Mouse (Mus musculus): ENCODE data around the gene Arsg. TPM values are rescaled to one million over a fixed set of nuclear protein-coding genes. Genes with fewer than 3 reads are reported as not detected.

Arsg gene
- total and polyA plus RNA-seq, 2 experiments from 2014 or later: 4.3 TPM

DNA sequence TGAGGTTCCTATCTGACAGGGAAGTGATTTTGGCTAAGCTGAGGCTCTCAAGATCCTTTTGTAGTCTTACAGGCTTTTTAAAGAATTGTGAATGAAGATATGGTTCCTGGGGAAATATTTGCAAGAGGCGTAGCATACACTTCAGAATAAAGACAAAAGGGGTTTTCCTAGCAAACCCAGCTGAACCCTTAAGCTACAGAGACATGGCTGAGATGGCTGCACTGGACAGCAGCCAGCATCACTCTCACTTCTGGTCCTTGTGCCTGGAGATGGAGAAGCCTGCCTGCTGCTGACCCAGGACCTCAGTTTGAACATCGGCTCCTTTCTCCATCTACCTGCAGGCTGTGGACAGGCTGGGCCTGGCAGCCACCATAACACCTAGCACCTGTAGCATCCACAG, 101.4 kb downstream of the Arsg start:
- Histone ChIP-seq H3K4me3 (ENCODE audit: low read depth, low read length) (no peak overlapping the region), H3K9ac (replicated peaks; ENCODE audit: low read depth, low read length) (no peak overlapping the region), H3K27me3 (ENCODE audit: control insufficient read depth, insufficient read depth, low read length) (no peaks in the 10 kb centered on the region), H3K4me1 (ENCODE audit: control insufficient read depth, insufficient read depth) (peaks cover 2% of the 10 kb centered on the region; the same call in 1 of the 2 replicates), H3K27ac (ENCODE audit: low read depth) (no peak overlapping the region), H3K4me2 (ENCODE audit: low read depth, low read length) (no peak overlapping the region), H3K36me3 (replicated peaks; ENCODE audit: control insufficient read depth, insufficient read depth, low read length) (peaks cover 70% of the 10 kb centered on the region), H3K9me3 (replicated peaks; ENCODE audit: control insufficient read depth, low read length) (no peaks in the 10 kb centered on the region)
- DNase-seq (ENCODE audit: low spot score) (no peak), ATAC-seq (ENCODE audit: insufficient read depth, low read depth) (no peak)
- TF ChIP-seq EP300 (IDR thresholded peaks at IDR 0.05; ENCODE audit: low read depth): no peak
- no peak for TF ChIP-seq CTCF (IDR thresholded peaks at IDR 0.05; ENCODE audit: low read depth)
- WGBS: 86% methylated on average over 2 of the region's 2 CpGs

DNA sequence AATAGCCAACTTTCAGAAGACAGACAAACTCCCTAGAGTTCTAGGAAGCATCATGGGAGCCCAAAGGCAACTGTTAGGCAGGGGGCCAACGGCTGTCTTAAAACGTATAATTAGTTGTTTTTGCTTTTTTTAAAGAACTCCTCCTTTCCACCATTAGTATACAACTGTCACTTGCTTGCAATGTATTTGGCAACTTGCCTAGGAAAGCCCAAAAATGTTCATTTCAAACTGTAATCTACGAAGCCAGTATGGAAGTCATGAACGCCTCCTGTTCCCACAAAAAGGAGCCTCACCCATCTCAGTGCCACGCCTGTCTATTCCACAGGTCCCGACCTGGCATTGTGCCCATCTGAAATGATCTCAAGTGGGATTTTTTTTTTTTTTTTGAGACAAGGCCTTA, 102.7 kb downstream of the Arsg start:
- H3K36me3 ChIP-seq (replicated peaks; ENCODE audit: control insufficient read depth, insufficient read depth, low read length): peaks cover 82% of the 10 kb centered on the region
- H3K9me3 ChIP-seq (replicated peaks; ENCODE audit: control insufficient read depth, low read length): no peaks in the 10 kb centered on the region
- DNase-seq (ENCODE audit: low spot score) (no peak), ATAC-seq (ENCODE audit: insufficient read depth, low read depth) (no peak)
- WGBS: 78% methylated on average over 6 of the region's 6 CpGs
- TF ChIP-seq CTCF (IDR thresholded peaks at IDR 0.05; ENCODE audit: low read depth): no peak
- TF ChIP-seq EP300 (IDR thresholded peaks at IDR 0.05; ENCODE audit: low read depth): no peak
- no peak overlapping the region for H3K27ac ChIP-seq (ENCODE audit: low read depth)
- H3K27me3 ChIP-seq (ENCODE audit: control insufficient read depth, insufficient read depth, low read length): no peaks in the 10 kb centered on the region
- no peak overlapping the region for H3K4me3 ChIP-seq (ENCODE audit: low read depth, low read length)
- H3K9ac ChIP-seq (replicated peaks; ENCODE audit: low read depth, low read length): no peak overlapping the region
- no peak overlapping the region for H3K4me2 ChIP-seq (ENCODE audit: low read depth, low read length)
- H3K4me1 ChIP-seq (ENCODE audit: control insufficient read depth, insufficient read depth): no peaks in the 10 kb centered on the region

DNA sequence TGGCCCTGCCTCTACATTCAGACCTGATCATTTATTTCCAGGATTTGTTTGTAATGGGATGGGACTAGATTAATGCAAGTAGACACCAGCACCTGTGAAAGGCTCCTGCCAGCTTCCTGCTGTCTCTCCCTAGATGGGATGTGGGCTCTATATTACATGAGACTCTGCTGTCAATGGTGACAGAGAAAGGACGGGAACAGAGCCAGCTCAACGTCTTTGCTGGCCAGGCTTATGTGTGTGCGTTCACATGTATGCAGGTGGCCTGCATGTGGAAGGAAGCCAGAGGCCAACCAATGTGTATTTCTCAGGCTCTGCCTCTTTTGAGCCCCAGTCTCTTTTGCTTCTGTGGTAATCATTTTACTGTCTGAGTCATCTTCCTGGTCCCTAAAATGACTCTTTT, 105.4 kb downstream of the Arsg start:
- ATAC-seq (ENCODE audit: insufficient read depth, low read depth): no peak
- WGBS: 67% methylated on average over 3 of the region's 3 CpGs

DNA sequence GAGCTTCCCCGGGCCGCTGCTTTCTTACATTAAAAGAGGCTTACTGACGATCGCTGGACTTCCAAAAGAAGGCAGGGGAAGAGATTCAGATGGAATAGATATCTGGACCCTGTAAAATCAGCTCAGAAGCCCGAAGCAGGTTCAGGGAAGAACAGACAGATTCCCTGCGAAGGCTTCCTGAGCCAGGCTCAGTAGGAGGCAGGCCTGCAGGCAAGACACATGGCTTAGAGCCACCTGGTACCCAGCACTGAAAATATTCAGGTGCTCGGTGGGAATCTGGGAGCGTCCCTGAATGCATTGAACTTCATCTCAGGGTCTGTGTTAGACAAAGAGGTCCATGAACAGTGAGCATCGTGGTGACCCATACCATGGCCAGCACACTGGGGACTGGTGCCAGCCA, 106.8 kb downstream of the Arsg start:
- no peak for ATAC-seq (ENCODE audit: insufficient read depth, low read depth)
- Histone ChIP-seq H3K36me3 (replicated peaks; ENCODE audit: control insufficient read depth, insufficient read depth, low read length) (peaks cover 96% of the 10 kb centered on the region), H3K9me3 (replicated peaks; ENCODE audit: control insufficient read depth, low read length) (no peaks in the 10 kb centered on the region), H3K4me1 (ENCODE audit: control insufficient read depth, insufficient read depth) (no peaks in the 10 kb centered on the region), H3K27ac (ENCODE audit: low read depth) (no peak overlapping the region), H3K9ac (replicated peaks; ENCODE audit: low read depth, low read length) (no peak overlapping the region), H3K4me2 (ENCODE audit: low read depth, low read length) (no peak overlapping the region), H3K4me3 (ENCODE audit: low read depth, low read length) (no peak overlapping the region), H3K27me3 (ENCODE audit: control insufficient read depth, insufficient read depth, low read length) (no peaks in the 10 kb centered on the region)
- DNase-seq (ENCODE audit: low spot score): no peak
- no peak for TF ChIP-seq EP300 (IDR thresholded peaks at IDR 0.05; ENCODE audit: low read depth)
- no peak for TF ChIP-seq CTCF (IDR thresholded peaks at IDR 0.05; ENCODE audit: low read depth)
- WGBS: 95% methylated on average over 9 of the region's 9 CpGs

More for the DNA sequence above, 105.4 kb downstream of the Arsg start:
- DNase-seq (ENCODE audit: low spot score): no peak
- Histone ChIP-seq H3K27ac (ENCODE audit: low read depth) (no peak overlapping the region), H3K4me3 (ENCODE audit: low read depth, low read length) (no peak overlapping the region), H3K27me3 (ENCODE audit: control insufficient read depth, insufficient read depth, low read length) (no peaks in the 10 kb centered on the region), H3K36me3 (replicated peaks; ENCODE audit: control insufficient read depth, insufficient read depth, low read length) (peaks cover 95% of the 10 kb centered on the region), H3K4me2 (ENCODE audit: low read depth, low read length) (no peak overlapping the region), H3K9ac (replicated peaks; ENCODE audit: low read depth, low read length) (no peak overlapping the region), H3K4me1 (ENCODE audit: control insufficient read depth, insufficient read depth) (no peaks in the 10 kb centered on the region), H3K9me3 (replicated peaks; ENCODE audit: control insufficient read depth, low read length) (no peaks in the 10 kb centered on the region)
- TF ChIP-seq CTCF (IDR thresholded peaks at IDR 0.05; ENCODE audit: low read depth) (no peak), EP300 (IDR thresholded peaks at IDR 0.05; ENCODE audit: low read depth) (no peak)

DNA sequence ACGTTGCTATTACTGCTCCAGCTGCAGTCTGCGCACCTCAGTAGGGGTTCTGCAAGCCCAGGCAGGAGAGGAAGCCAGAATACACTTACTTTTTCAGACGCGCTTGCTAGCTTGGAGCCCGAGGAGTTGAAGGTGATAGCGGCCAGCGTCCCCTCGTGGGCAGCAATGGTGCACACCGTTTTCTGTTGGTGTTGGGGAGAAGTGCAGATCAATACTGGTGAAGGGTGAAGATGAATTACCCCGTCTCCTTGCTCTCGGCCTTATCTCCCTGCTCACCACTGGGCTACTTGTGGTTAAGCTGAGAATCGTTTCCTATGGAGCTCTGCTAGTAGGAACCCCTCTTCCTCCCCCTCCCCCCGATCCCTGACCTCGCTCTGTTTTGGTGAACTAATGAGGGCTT, 110.8 kb downstream of the Arsg start:
- Histone ChIP-seq H3K9me3 (replicated peaks; ENCODE audit: control insufficient read depth, low read length) (no peaks in the 10 kb centered on the region), H3K9ac (replicated peaks; ENCODE audit: low read depth, low read length) (no peak overlapping the region), H3K4me2 (ENCODE audit: low read depth, low read length) (no peak overlapping the region), H3K27ac (ENCODE audit: low read depth) (no peak overlapping the region), H3K4me3 (ENCODE audit: low read depth, low read length) (no peak overlapping the region), H3K36me3 (replicated peaks; ENCODE audit: control insufficient read depth, insufficient read depth, low read length) (peaks cover 56% of the 10 kb centered on the region), H3K4me1 (ENCODE audit: control insufficient read depth, insufficient read depth) (peaks cover 10% of the 10 kb centered on the region), H3K27me3 (ENCODE audit: control insufficient read depth, insufficient read depth, low read length) (no peaks in the 10 kb centered on the region)
- ATAC-seq (ENCODE audit: insufficient read depth, low read depth) (no peak), DNase-seq (ENCODE audit: low spot score) (no peak)
- TF ChIP-seq CTCF (IDR thresholded peaks at IDR 0.05; ENCODE audit: low read depth): no peak
- TF ChIP-seq EP300 (IDR thresholded peaks at IDR 0.05; ENCODE audit: low read depth): no peak
- WGBS: 67% methylated on average over 14 of the region's 14 CpGs
